Mouse (Mus musculus): Measurements from ENCODE around the gene Zbtb5.
A peak's percentile ranks its signal among the peaks of the same experiment; 100 is the strongest.
"Not testable (repeated sequence)": the region's sequence is repeated elsewhere in the genome, so short reads cannot be mapped to it uniquely, and the experiment has no call there.

The Zbtb5 gene

GRCm38 (mm10) chr4:45010806-45011415 is 1.3 kb downstream of the Zbtb5 start:
- peak; percentile 41 to 53 for DNase-seq

- DNase-seq = peak; percentile 58 to 68
Observed at GRCm38 (mm10) chr4:45005452-45005851, 6.8 kb downstream of the Zbtb5 start.

GRCm38 (mm10) chr4:45000001-45000400 is 12.2 kb downstream of the Zbtb5 start:
- no peak for DNase-seq

GRCm38 (mm10) chr4:44998071-44998470 is 14.1 kb downstream of the Zbtb5 start:
- no peak for DNase-seq

- DNase-seq = no peak
Observed at GRCm38 (mm10) chr4:44994776-44995175, 17.4 kb downstream of the Zbtb5 start.

GRCm38 (mm10) chr4:44993847-44994246 is 18.4 kb downstream of the Zbtb5 start:
- no peak for DNase-seq

GRCm38 (mm10) chr4:44993179-44993578 is 19.0 kb downstream of the Zbtb5 start:
- not testable (repeated sequence) for DNase-seq

GRCm38 (mm10) chr4:44992330-44992729 is 19.9 kb downstream of the Zbtb5 start:
- DNase-seq = not testable (repeated sequence)

- DNase-seq = no peak
Observed at GRCm38 (mm10) chr4:44990560-44990959, 21.7 kb downstream of the Zbtb5 start.

- DNase-seq = peak in 1 of 2 experiments; percentile 29
Observed at GRCm38 (mm10) chr4:44983131-44983740, 29.0 kb downstream of the Zbtb5 start.

- peak in 1 of 2 experiments; percentile 38 for DNase-seq
Observed at GRCm38 (mm10) chr4:44982440-44983130, 29.6 kb downstream of the Zbtb5 start.

GRCm38 (mm10) chr4:44981974-44982287 is 30.3 kb downstream of the Zbtb5 start:
- peak; percentile 68 to 73 for DNase-seq

- DNase-seq = peak; percentile 82 to 84
Observed at GRCm38 (mm10) chr4:44981280-44981973, 30.8 kb downstream of the Zbtb5 start, which contains the start of gene Grhpr. TSS of gene Grhpr (plus strand) at chr4:44981395.

GRCm38 (mm10) chr4:44979794-44980338 is 32.3 kb downstream of the Zbtb5 start:
- peak; percentile 67 to 81 for DNase-seq

- DNase-seq = no peak
Observed at GRCm38 (mm10) chr4:44978175-44978574, 34.0 kb downstream of the Zbtb5 start.

GRCm38 (mm10) chr4:44976921-44977710 is 35.1 kb downstream of the Zbtb5 start:
- DNase-seq = no peak

- peak in 1 of 2 experiments; percentile 43 for DNase-seq
Observed at GRCm38 (mm10) chr4:44976026-44976615, 36.1 kb downstream of the Zbtb5 start.

GRCm38 (mm10) chr4:44974331-44974730 is 37.9 kb downstream of the Zbtb5 start:
- peak; percentile 50 to 62 for DNase-seq

GRCm38 (mm10) chr4:44973871-44974270 is 38.3 kb downstream of the Zbtb5 start:
- no peak for DNase-seq

- peak; percentile 88 to 94 for DNase-seq
Observed at GRCm38 (mm10) chr4:44973450-44973849, 38.8 kb downstream of the Zbtb5 start.

- DNase-seq = peak in 1 of 2 experiments; percentile 74
Observed at GRCm38 (mm10) chr4:44970612-44971110, 41.6 kb downstream of the Zbtb5 start.

GRCm38 (mm10) chr4:44970056-44970455 is 42.2 kb downstream of the Zbtb5 start:
- no peak for DNase-seq
